Mouse (Mus musculus) lung, adult 2 months (tissue): Measurements from ENCODE around the gene Med7. TPM values are rescaled to one million over a fixed set of nuclear protein-coding genes. Genes with fewer than 3 reads are reported as not detected.

ENCODE experiments used
- DNase-seq: peaks from one replicate; pipeline ENCODE4 v3.0.0; 2022
- H3K4me1 ChIP-seq: fragments of 200-500 bp; 2 replicates; pipeline ENCODE4 v1.6.1; 2011; ENCODE audit warnings: low read length; ENCODE audit not compliant: control insufficient read depth, insufficient read depth
- H3K4me3 ChIP-seq: fragments of 200-500 bp; replicated peaks from 2 replicates; pipeline ENCODE3; 2011; ENCODE audit warnings: low read depth, mild to moderate bottlenecking, control low read depth, low read length; ENCODE audit errors: extremely low read depth
- CTCF ChIP-seq: fragments of 200-500 bp; IDR thresholded peaks from 2 replicates; pipeline ENCODE4 v1.5.1; 2011; ENCODE audit warnings: mild to moderate bottlenecking, low read length, control low read depth; ENCODE audit not compliant: insufficient read depth
- POLR2A ChIP-seq: fragments of 200-500 bp; IDR thresholded peaks from 2 replicates; pipeline ENCODE4 v1.6.1; 2011; ENCODE audit warnings: low read depth, mild to moderate bottlenecking, control low read depth, low read length, borderline replicate concordance; ENCODE audit errors: extremely low read depth
- WGBS: fragments of 180-500 bp; shearing (Covaris S2); methylation state at CpG from one replicate; pipeline ENCODE4 v1.1.7; 2018; 5-methylcytosine and 5-hydroxymethylcytosine counted together
- polyA plus RNA-seq: library from polyadenylated mRNA; depleted of rRNA; stranded (reverse); fragments of >200 nt; gene quantifications from 2 replicates; pipeline ENCODE4 v1.2.3, GENCODE M21; 2012

Gene Med7
- polyA plus RNA-seq, 1 experiment = 14.5 TPM

GRCm38 (mm10) chr11:46446150-46446549 lies 9.4 kb downstream of the Med7 start:
- WGBS = 84% methylated on average over 6 of the region's 6 CpGs
- TF ChIP-seq POLR2A (no peak), CTCF (no peak)
- DNase-seq = no peak
- H3K4me3 ChIP-seq = no peak overlapping the region
- H3K4me1 ChIP-seq = peaks cover 2% of the 10 kb centered on the region

GRCm38 (mm10) chr11:46447644-46448484 lies 11.1 kb downstream of the Med7 start:
- no peak for DNase-seq
- peaks cover 2% of the 10 kb centered on the region for H3K4me1 ChIP-seq
- WGBS = 72% methylated on average over 13 of the region's 13 CpGs
- H3K4me3 ChIP-seq = no peak overlapping the region
- TF ChIP-seq POLR2A (no peak), CTCF (no peak)

- no peak overlapping the region for H3K4me3 ChIP-seq
- 65% methylated on average over 11 of the region's 11 CpGs for WGBS
- TF ChIP-seq POLR2A = no peak
- TF ChIP-seq CTCF = no peak
- no peaks in the 10 kb centered on the region for H3K4me1 ChIP-seq
- DNase-seq = no peak
Observed at GRCm38 (mm10) chr11:46449461-46450080, 12.8 kb downstream of the Med7 start.

- Histone ChIP-seq H3K4me1 (no peaks in the 10 kb centered on the region; the same call in 1 of the 2 replicates), H3K4me3 (no peak within 1 kb of the TSS)
- no peak for TF ChIP-seq POLR2A
- TF ChIP-seq CTCF = no peak
- DNase-seq = no peak
- 60% methylated on average over 6 of the region's 6 CpGs for WGBS
Observed at GRCm38 (mm10) chr11:46454453-46455045, 17.8 kb downstream of the Med7 start, which contains the start of gene Havcr2. TSS of gene Havcr2 (plus strand) at chr11:46454935.

GRCm38 (mm10) chr11:46459960-46460359 lies 23.2 kb downstream of the Med7 start:
- TF ChIP-seq POLR2A (no peak), CTCF (no peak)
- no peak for DNase-seq
- no peak overlapping the region for H3K4me3 ChIP-seq
- WGBS = 57% methylated on average over 3 of the region's 3 CpGs
- H3K4me1 ChIP-seq = no peaks in the 10 kb centered on the region; the same call in 1 of the 2 replicates

GRCm38 (mm10) chr11:46461362-46461761 lies 24.6 kb downstream of the Med7 start:
- no peak for DNase-seq
- 67% methylated on average over 5 of the region's 5 CpGs for WGBS
- no peak overlapping the region for H3K4me3 ChIP-seq
- H3K4me1 ChIP-seq = no peaks in the 10 kb centered on the region; the same call in 1 of the 2 replicates
- TF ChIP-seq POLR2A (no peak), CTCF (no peak)

DNA sequence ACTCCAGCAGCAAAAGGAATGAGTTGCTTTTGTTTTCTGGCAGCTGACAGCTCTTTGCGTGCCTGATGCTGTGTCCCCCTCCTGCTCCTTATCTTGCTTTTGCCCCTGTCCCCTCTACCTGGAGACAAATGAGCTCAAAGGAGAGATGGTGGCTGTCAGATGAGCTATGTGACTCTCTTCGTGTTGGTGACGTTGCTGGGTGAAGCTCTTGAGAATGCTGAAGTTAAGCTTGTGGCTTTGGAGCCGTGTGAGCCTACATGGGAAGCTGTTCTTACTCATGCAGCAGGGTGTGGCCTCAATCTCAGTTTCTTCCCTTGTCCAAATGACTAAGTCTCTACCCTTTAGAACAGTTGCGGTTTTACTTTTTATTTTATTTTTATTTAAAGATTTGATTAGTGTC lies 25.2 kb downstream of the Med7 start:
- no peaks in the 10 kb centered on the region; the same call in 1 of the 2 replicates for H3K4me1 ChIP-seq
- no peak for TF ChIP-seq POLR2A
- no peak for TF ChIP-seq CTCF
- DNase-seq = no peak
- no peak overlapping the region for H3K4me3 ChIP-seq
- 37% methylated on average over 5 of the region's 5 CpGs for WGBS

- DNase-seq = no peak
- H3K4me3 ChIP-seq = no peak overlapping the region
- 75% methylated on average over 2 of the region's 2 CpGs for WGBS
Observed at GRCm38 (mm10) chr11:46466878-46467277, 30.2 kb downstream of the Med7 start.

DNA sequence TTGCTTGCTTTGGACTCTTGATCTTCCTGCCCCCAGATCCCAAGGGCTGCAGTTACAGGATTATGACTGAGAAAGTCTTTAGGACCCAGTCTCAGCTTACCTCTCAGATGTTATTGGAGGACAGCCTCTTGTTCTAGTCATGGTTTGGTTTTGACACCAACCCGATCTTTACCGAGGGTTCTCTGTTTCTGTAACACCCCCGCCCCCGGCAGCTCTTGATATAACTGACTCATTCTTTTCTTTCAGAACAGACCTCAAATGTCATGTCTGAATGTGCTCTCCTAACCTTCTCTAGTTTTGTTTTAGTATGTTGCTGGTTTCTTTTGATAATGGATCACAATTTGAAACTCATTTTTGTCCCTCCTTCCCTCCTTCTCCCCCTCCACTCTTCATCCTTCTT lies 37.5 kb downstream of the Med7 start:
- DNase-seq = no peak
- TF ChIP-seq POLR2A = no peak
- no peak for TF ChIP-seq CTCF
- WGBS = 89% methylated on average over 4 of the region's 4 CpGs
- H3K4me3 ChIP-seq = no peak overlapping the region
- no peaks in the 10 kb centered on the region for H3K4me1 ChIP-seq

More at GRCm38 (mm10) chr11:46466878-46467277, 30.2 kb downstream of the Med7 start:
- no peak for TF ChIP-seq POLR2A
- no peak for TF ChIP-seq CTCF
- H3K4me1 ChIP-seq = no peaks in the 10 kb centered on the region
